Mouse (Mus musculus) midbrain, embryonic 15.5 days (tissue): ENCODE data around the gene Fam227b. TPM values are rescaled to one million over a fixed set of nuclear protein-coding genes. Genes with fewer than 3 reads are reported as not detected.

Experiments
- ATAC-seq: fragments of 200-750 bp; cut with Nextera tagmentation; replicated peaks from 2 replicates; pipeline ENCODE4 v1.8.0; 2017; ENCODE audit warnings: moderate TSS enrichment
- H3K27ac ChIP-seq: fragments of 300-500 bp; sonication (generic); 2 replicates; pipeline ENCODE4 v1.5.1; 2015; ENCODE audit warnings: mild to moderate bottlenecking, inconsistent platforms
- H3K27me3 ChIP-seq: fragments of 300-500 bp; sonication (generic); replicated peaks from 2 replicates; pipeline ENCODE4 v1.6.1; 2015; ENCODE audit warnings: inconsistent platforms
- H3K36me3 ChIP-seq: fragments of 300-500 bp; sonication (generic); replicated peaks from 2 replicates; pipeline ENCODE4 v1.6.1; 2015; ENCODE audit warnings: inconsistent platforms
- H3K4me1 ChIP-seq: fragments of 300-500 bp; sonication (generic); 2 replicates; pipeline ENCODE4 v1.6.1; 2015; ENCODE audit warnings: inconsistent platforms
- H3K4me2 ChIP-seq: fragments of 300-500 bp; sonication (generic); 2 replicates; pipeline ENCODE4 v1.6.1; 2015; ENCODE audit warnings: inconsistent platforms, mild to moderate bottlenecking, moderate library complexity
- H3K4me3 ChIP-seq: fragments of 300-500 bp; sonication (generic); 2 replicates; pipeline ENCODE4 v1.5.1; 2015; ENCODE audit warnings: mild to moderate bottlenecking, inconsistent platforms
- H3K9ac ChIP-seq: fragments of 300-500 bp; sonication (generic); 2 replicates; pipeline ENCODE4 v1.6.1; 2015; ENCODE audit warnings: mild to moderate bottlenecking, inconsistent platforms
- H3K9me3 ChIP-seq: fragments of 300-500 bp; sonication (generic); 2 replicates; pipeline ENCODE4 v1.6.1; 2016; ENCODE audit warnings: inconsistent platforms
- WGBS: fragments of 180-500 bp; shearing (Covaris S2); methylation state at CpG from one replicate; pipeline ENCODE4 v1.1.7; 2015; ENCODE audit warnings: mixed read lengths; 5-methylcytosine and 5-hydroxymethylcytosine counted together
- polyA plus RNA-seq: library from polyadenylated mRNA; unstranded; fragments of >200 nt; fragmentation: Nextera tagmentation; extraction: Ambion mirVana; gene quantifications from 2 replicates; pipeline ENCODE4 v1.2.1, GENCODE M21; 2015

The Fam227b gene
- polyA plus RNA-seq, result not detected in 2 replicates

DNA sequence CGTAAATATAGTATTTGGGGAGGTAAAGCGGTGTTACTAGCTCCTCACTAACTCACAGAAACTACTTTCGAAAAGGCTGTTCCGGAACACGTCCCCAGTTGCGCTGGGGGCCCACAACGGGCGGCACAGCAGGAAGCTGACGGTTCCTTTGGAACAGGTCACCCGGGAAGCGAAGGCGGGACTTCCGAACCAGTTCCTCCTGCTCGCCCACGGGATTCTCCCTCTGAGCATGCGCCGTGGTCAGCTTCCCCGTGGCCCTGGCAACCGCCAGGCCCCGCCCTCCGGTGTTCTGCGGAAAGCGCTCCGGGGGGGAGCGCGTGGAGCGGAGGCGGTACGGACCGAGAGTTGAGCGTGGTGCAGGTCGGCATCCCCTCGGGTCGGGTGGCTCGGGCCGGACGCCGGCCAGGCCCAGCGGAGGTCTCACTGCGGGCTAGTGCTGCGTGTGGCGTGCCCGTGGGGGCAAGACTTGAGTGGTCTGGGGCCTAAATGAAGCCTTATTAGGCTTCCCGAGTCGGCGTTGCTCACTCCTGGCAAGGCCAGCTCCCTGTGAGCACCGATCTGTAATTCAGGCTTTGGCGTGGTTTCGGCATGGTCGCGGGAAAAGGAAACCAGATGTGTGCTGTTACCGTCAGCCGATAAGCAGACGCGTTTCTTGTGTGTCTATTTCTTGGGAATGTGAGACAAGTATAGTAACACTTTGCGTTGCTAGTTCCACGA, at the start of gene Fam227b, which contains the start of gene Dtwd1:
Gene Fam227b, minus strand, starts transcription at position 150 of the 717 bp plus-strand sequence.
Gene Dtwd1, plus strand, starts transcription at position 287 of the 717 bp plus-strand sequence.
- ATAC-seq, result peak; percentile 100
- Histone ChIP-seq H3K27ac (peak within 1 kb of the TSS; percentile 93), H3K36me3 (no peaks in the 10 kb centered on the region), H3K9ac (peak within 1 kb of the TSS; percentile 95), H3K4me1 (peaks cover 5% of the 10 kb centered on the region; the same call in 1 of the 2 replicates), H3K4me2 (peak within 1 kb of the TSS; percentile 59), H3K4me3 (peak within 1 kb of the TSS; percentile 88), H3K9me3 (no peaks in the 10 kb centered on the region), H3K27me3 (no peaks in the 10 kb centered on the region)
- WGBS, result under 1% methylated on average over 57 of the region's 57 CpGs

GRCm38 (mm10) chr2:126198971-126199370, 47.2 kb upstream of the Fam227b start:
- H3K27ac ChIP-seq, result no peak overlapping the region
- no peak overlapping the region for H3K4me3 ChIP-seq
- whole genome bisulfite sequencing, result 90% methylated on average over 3 of the region's 3 CpGs
- no peaks in the 10 kb centered on the region for H3K27me3 ChIP-seq
- H3K36me3 ChIP-seq, result no peaks in the 10 kb centered on the region
- no peaks in the 10 kb centered on the region for H3K9me3 ChIP-seq
- no peak overlapping the region for H3K4me2 ChIP-seq
- no peak for ATAC-seq
- no peaks in the 10 kb centered on the region for H3K4me1 ChIP-seq
- no peak overlapping the region for H3K9ac ChIP-seq

- Histone ChIP-seq H3K9ac (no peak overlapping the region), H3K9me3 (no peaks in the 10 kb centered on the region), H3K4me2 (no peak overlapping the region), H3K4me3 (no peak overlapping the region), H3K4me1 (no peaks in the 10 kb centered on the region), H3K27ac (no peak overlapping the region), H3K36me3 (no peaks in the 10 kb centered on the region), H3K27me3 (no peaks in the 10 kb centered on the region)
- ATAC-seq, result no peak
- 80% methylated on average over 12 of the region's 12 CpGs for WGBS
Observed at GRCm38 (mm10) chr2:126195631-126196356, 44.0 kb upstream of the Fam227b start.

DNA sequence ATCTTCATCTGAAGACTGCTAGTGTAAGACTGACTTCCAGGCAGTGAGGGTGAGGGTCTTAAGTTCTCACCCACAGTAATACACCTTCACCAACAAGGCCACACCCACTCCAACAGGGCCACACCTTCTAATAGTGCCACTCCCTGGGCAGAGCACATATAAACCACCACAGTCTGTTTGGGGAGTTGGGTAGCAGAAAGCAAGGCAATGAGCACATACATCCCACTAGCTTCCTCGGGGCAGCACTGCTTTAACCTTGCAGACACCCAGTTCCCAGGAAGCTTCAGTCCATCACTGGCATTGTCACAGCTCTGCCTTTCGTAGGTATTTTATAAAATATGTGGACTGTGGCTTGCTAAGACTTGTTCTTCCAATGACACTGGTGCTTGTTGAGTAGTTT, 40.3 kb upstream of the Fam227b start:
- Histone ChIP-seq H3K27me3 (no peaks in the 10 kb centered on the region), H3K9me3 (no peaks in the 10 kb centered on the region)
- 88% methylated on average over 2 of the region's 2 CpGs for WGBS

GRCm38 (mm10) chr2:126191306-126191705, 39.5 kb upstream of the Fam227b start:
- no peak overlapping the region for H3K4me3 ChIP-seq
- no peak overlapping the region for H3K4me2 ChIP-seq
- no peak overlapping the region for H3K27ac ChIP-seq
- 78% methylated on average over 4 of the region's 4 CpGs for WGBS
- H3K9me3 ChIP-seq, result no peaks in the 10 kb centered on the region
- H3K36me3 ChIP-seq, result no peaks in the 10 kb centered on the region
- H3K27me3 ChIP-seq, result no peaks in the 10 kb centered on the region
- H3K9ac ChIP-seq, result no peak overlapping the region
- ATAC-seq, result no peak
- H3K4me1 ChIP-seq, result no peaks in the 10 kb centered on the region

More for the DNA sequence above, 40.3 kb upstream of the Fam227b start:
- Histone ChIP-seq H3K4me2 (no peak overlapping the region), H3K4me3 (no peak overlapping the region), H3K27ac (no peak overlapping the region), H3K36me3 (no peaks in the 10 kb centered on the region), H3K9ac (no peak overlapping the region), H3K4me1 (no peaks in the 10 kb centered on the region)
- ATAC-seq, result no peak

DNA sequence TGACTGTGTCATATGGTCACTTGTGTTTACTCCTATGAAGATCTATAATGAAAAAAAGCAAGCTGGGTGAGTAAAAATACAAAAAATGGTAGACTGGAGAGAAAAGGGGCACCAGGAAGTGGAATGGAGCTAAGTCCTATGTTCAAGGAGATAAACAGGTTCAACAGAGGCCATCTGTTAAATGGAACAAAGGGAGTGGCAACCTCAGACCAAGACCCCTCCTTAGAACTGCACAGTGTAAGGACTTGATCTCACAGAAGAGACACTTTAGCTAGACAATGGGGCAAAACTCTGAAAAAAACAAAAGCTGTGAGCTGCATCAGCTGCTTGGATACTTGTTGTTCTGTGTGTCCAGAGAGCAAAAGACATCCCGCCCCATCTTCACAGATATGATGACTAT, 19.6 kb upstream of the Fam227b start:
- Histone ChIP-seq H3K4me3 (no peak overlapping the region), H3K4me2 (no peak overlapping the region), H3K36me3 (no peaks in the 10 kb centered on the region), H3K27ac (no peak overlapping the region), H3K9ac (no peak overlapping the region), H3K9me3 (no peaks in the 10 kb centered on the region), H3K27me3 (no peaks in the 10 kb centered on the region), H3K4me1 (no peaks in the 10 kb centered on the region)
- no peak for ATAC-seq
- WGBS, result 96% methylated on average over 1 of the region's 1 CpGs

- WGBS, result 87% methylated on average over 8 of the region's 8 CpGs
- no peaks in the 10 kb centered on the region for H3K27me3 ChIP-seq
Observed at GRCm38 (mm10) chr2:126166848-126167617, 15.2 kb upstream of the Fam227b start.

GRCm38 (mm10) chr2:126166335-126166734, 14.5 kb upstream of the Fam227b start:
- no peak overlapping the region for H3K9ac ChIP-seq
- H3K4me1 ChIP-seq, result no peaks in the 10 kb centered on the region
- no peaks in the 10 kb centered on the region for H3K27me3 ChIP-seq
- H3K27ac ChIP-seq, result no peak overlapping the region
- no peak for ATAC-seq
- no peak overlapping the region for H3K4me3 ChIP-seq
- peaks cover 17% of the 10 kb centered on the region; the same call in 1 of the 2 replicates for H3K36me3 ChIP-seq
- no peaks in the 10 kb centered on the region for H3K9me3 ChIP-seq
- no peak overlapping the region for H3K4me2 ChIP-seq

More at GRCm38 (mm10) chr2:126166848-126167617, 15.2 kb upstream of the Fam227b start:
- Histone ChIP-seq H3K9me3 (no peaks in the 10 kb centered on the region), H3K4me2 (no peak overlapping the region), H3K4me1 (no peaks in the 10 kb centered on the region), H3K4me3 (no peak overlapping the region), H3K27ac (no peak overlapping the region), H3K36me3 (peaks cover 10% of the 10 kb centered on the region; the same call in 1 of the 2 replicates), H3K9ac (no peak overlapping the region)
- no peak for ATAC-seq

GRCm38 (mm10) chr2:126165277-126166018, 13.6 kb upstream of the Fam227b start:
- WGBS, result 94% methylated on average over 5 of the region's 5 CpGs
- Histone ChIP-seq H3K4me3 (no peak overlapping the region), H3K27ac (no peak overlapping the region), H3K4me2 (no peak overlapping the region), H3K9me3 (no peaks in the 10 kb centered on the region), H3K27me3 (no peaks in the 10 kb centered on the region), H3K4me1 (no peaks in the 10 kb centered on the region), H3K9ac (no peak overlapping the region), H3K36me3 (peaks cover 25% of the 10 kb centered on the region; the same call in 1 of the 2 replicates)
- ATAC-seq, result no peak

GRCm38 (mm10) chr2:126147723-126148122, 4.1 kb downstream of the Fam227b start:
- no peak for ATAC-seq
- no peak overlapping the region for H3K9ac ChIP-seq
- H3K4me2 ChIP-seq, result no peak overlapping the region
- H3K4me3 ChIP-seq, result no peak overlapping the region
- H3K27ac ChIP-seq, result no peak overlapping the region
- H3K27me3 ChIP-seq, result no peaks in the 10 kb centered on the region
- no peaks in the 10 kb centered on the region for H3K9me3 ChIP-seq
- no peaks in the 10 kb centered on the region for H3K36me3 ChIP-seq
- no peaks in the 10 kb centered on the region; the same call in 1 of the 2 replicates for H3K4me1 ChIP-seq

DNA sequence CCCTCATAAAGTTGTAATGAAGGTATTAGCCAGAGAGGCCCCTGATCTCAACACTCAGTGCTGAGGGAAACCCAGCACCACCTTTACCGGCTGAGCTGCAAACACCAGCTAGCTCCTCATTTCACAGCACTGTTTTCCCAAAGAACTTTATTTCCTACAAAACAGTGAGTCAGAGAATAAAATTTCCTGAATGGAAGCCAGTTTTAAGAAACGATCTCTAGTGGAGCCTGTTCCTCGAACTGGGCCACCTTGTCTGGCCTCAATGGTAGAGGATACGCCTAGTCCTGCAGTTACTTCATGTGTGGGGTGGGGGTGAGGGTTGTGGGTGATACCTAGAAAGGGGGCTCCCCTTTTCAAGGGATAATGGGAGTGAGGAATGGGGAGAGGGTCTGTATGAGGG, 57.2 kb downstream of the Fam227b start:
- Histone ChIP-seq H3K4me2 (no peak overlapping the region), H3K27ac (no peak overlapping the region), H3K4me1 (no peaks in the 10 kb centered on the region), H3K36me3 (no peaks in the 10 kb centered on the region), H3K27me3 (no peaks in the 10 kb centered on the region), H3K4me3 (no peak overlapping the region), H3K9ac (no peak overlapping the region), H3K9me3 (no peaks in the 10 kb centered on the region)
- ATAC-seq, result no peak
- WGBS, result 91% methylated on average over 4 of the region's 4 CpGs
